Mouse (Mus musculus) testis, adult 2 months (tissue): ENCODE measurements around the gene Sh2d1a. TPM values are rescaled to one million over a fixed set of nuclear protein-coding genes. Genes with fewer than 3 reads are reported as not detected.
A peak's percentile ranks its signal among the peaks of the same experiment; 100 is the strongest.

Experiments used
- H3K27ac ChIP-seq: fragments of 200-500 bp; 2 replicates; pipeline ENCODE4 v1.5.1; 2012; ENCODE audit warnings: low read depth, low read length; ENCODE audit not compliant: control insufficient read depth, insufficient read depth
- H3K27me3 ChIP-seq: fragments of 200-500 bp; 2 replicates; pipeline ENCODE4 v1.6.1; 2012; ENCODE audit warnings: mild to moderate bottlenecking, low read length, moderate library complexity; ENCODE audit not compliant: control insufficient read depth, insufficient read depth
- H3K36me3 ChIP-seq: fragments of 200-500 bp; 2 replicates; pipeline ENCODE4 v1.6.1; 2012; ENCODE audit warnings: mild to moderate bottlenecking, low read length; ENCODE audit not compliant: control insufficient read depth, insufficient read depth
- H3K4me1 ChIP-seq: fragments of 200-500 bp; 2 replicates; pipeline ENCODE4 v1.6.1; 2012; ENCODE audit warnings: low read length; ENCODE audit not compliant: control insufficient read depth, insufficient read depth
- H3K4me3 ChIP-seq: fragments of 200-500 bp; 2 replicates; pipeline ENCODE4 v1.5.1; 2012; ENCODE audit warnings: low read depth, mild to moderate bottlenecking, low read length, moderate library complexity, mixed read lengths; ENCODE audit not compliant: control insufficient read depth
- CTCF ChIP-seq: fragments of 200-500 bp; IDR thresholded peaks from 2 replicates; pipeline ENCODE4 v1.5.1; 2012; ENCODE audit warnings: low read depth, mild to moderate bottlenecking, inconsistent platforms, low read length, moderate library complexity; ENCODE audit not compliant: control insufficient read depth, insufficient read depth, insufficient replicate concordance
- POLR2A ChIP-seq: fragments of 200-500 bp; IDR thresholded peaks from 2 replicates; pipeline ENCODE4 v1.6.1; 2012; ENCODE audit warnings: low read depth, mild to moderate bottlenecking, inconsistent platforms, low read length, moderate library complexity; ENCODE audit not compliant: control insufficient read depth
- polyA plus RNA-seq: library from polyadenylated mRNA; depleted of rRNA; stranded (reverse); fragments of >200 nt; gene quantifications from 2 replicates; pipeline ENCODE4 v1.2.3, GENCODE M21; 2012; rRNA removed

Gene Sh2d1a
- not detected in 2 replicates for polyA plus RNA-seq

GRCm38 (mm10) chrX:42502291-42503043 is at the start of gene Sh2d1a:
Gene Sh2d1a (plus strand): TSS chrX:42502453.
- H3K27ac ChIP-seq: no peak within 1 kb of the TSS
- TF ChIP-seq POLR2A: no peak
- TF ChIP-seq CTCF: no peak
- no peaks in the 10 kb centered on the region for H3K36me3 ChIP-seq
- peak within 1 kb of the TSS; percentile 38 for H3K4me3 ChIP-seq
- H3K4me1 ChIP-seq: peaks cover 3% of the 10 kb centered on the region; the same call in 1 of the 2 replicates
- no peaks in the 10 kb centered on the region for H3K27me3 ChIP-seq

GRCm38 (mm10) chrX:42453001-42453400 is 49.3 kb upstream of the Sh2d1a start:
- Histone ChIP-seq H3K27ac (no peak overlapping the region), H3K27me3 (no peaks in the 10 kb centered on the region), H3K4me1 (no peaks in the 10 kb centered on the region), H3K36me3 (no peaks in the 10 kb centered on the region), H3K4me3 (no peak overlapping the region)
- TF ChIP-seq POLR2A (no peak), CTCF (no peak)

GRCm38 (mm10) chrX:42454533-42454932 is 47.7 kb upstream of the Sh2d1a start:
- no peaks in the 10 kb centered on the region for H3K27me3 ChIP-seq
- H3K36me3 ChIP-seq: no peaks in the 10 kb centered on the region
- TF ChIP-seq CTCF: no peak
- TF ChIP-seq POLR2A: no peak
- H3K4me1 ChIP-seq: no peaks in the 10 kb centered on the region
- no peak overlapping the region for H3K27ac ChIP-seq
- no peak overlapping the region for H3K4me3 ChIP-seq

- Histone ChIP-seq H3K4me1 (no peaks in the 10 kb centered on the region), H3K36me3 (no peaks in the 10 kb centered on the region), H3K4me3 (peak within 1 kb of the TSS; percentile 83), H3K27ac (peak within 1 kb of the TSS; percentile 88), H3K27me3 (no peaks in the 10 kb centered on the region)
- TF ChIP-seq POLR2A: peak; percentile 60; the same call in 1 of the 2 replicates
- no peak for TF ChIP-seq CTCF
Observed at GRCm38 (mm10) chrX:42489446-42489845, 12.8 kb upstream of the Sh2d1a start, which contains the start of gene Tex13c2. Gene Tex13c2 (plus strand): TSS chrX:42489691.

GRCm38 (mm10) chrX:42490336-42490735 is 11.9 kb upstream of the Sh2d1a start:
- Histone ChIP-seq H3K27me3 (no peaks in the 10 kb centered on the region), H3K4me1 (no peaks in the 10 kb centered on the region), H3K4me3 (peak overlapping the region; percentile 83), H3K27ac (peak overlapping the region; percentile 88), H3K36me3 (no peaks in the 10 kb centered on the region)
- TF ChIP-seq POLR2A: no peak

GRCm38 (mm10) chrX:42500538-42500937 is 1.7 kb upstream of the Sh2d1a start:
- Histone ChIP-seq H3K4me1 (peaks cover 3% of the 10 kb centered on the region; the same call in 1 of the 2 replicates), H3K36me3 (no peaks in the 10 kb centered on the region), H3K27ac (no peak overlapping the region), H3K4me3 (no peak overlapping the region), H3K27me3 (no peaks in the 10 kb centered on the region)
- no peak for TF ChIP-seq CTCF
- TF ChIP-seq POLR2A: no peak

- Histone ChIP-seq H3K27me3 (no peaks in the 10 kb centered on the region), H3K4me1 (no peaks in the 10 kb centered on the region), H3K36me3 (no peaks in the 10 kb centered on the region), H3K4me3 (no peak overlapping the region), H3K27ac (no peak overlapping the region)
- no peak for TF ChIP-seq POLR2A
- TF ChIP-seq CTCF: no peak
Observed at GRCm38 (mm10) chrX:42511105-42511504, 8.9 kb downstream of the Sh2d1a start.

- Histone ChIP-seq H3K36me3 (no peaks in the 10 kb centered on the region), H3K27ac (no peak overlapping the region), H3K27me3 (no peaks in the 10 kb centered on the region), H3K4me1 (no peaks in the 10 kb centered on the region), H3K4me3 (no peak overlapping the region)
- no peak for TF ChIP-seq CTCF
- TF ChIP-seq POLR2A: no peak
Observed at GRCm38 (mm10) chrX:42512567-42512966, 10.3 kb downstream of the Sh2d1a start.
